Mouse (Mus musculus) ZHBTc4 (cell line): ENCODE data around the gene Tbc1d10c.

Experiments
- DNase-seq: peaks from one replicate; pipeline ENCODE4 v3.0.0-alpha.2; 2011; ENCODE audit warnings: low read depth, low spot score

Gene Tbc1d10c

DNA sequence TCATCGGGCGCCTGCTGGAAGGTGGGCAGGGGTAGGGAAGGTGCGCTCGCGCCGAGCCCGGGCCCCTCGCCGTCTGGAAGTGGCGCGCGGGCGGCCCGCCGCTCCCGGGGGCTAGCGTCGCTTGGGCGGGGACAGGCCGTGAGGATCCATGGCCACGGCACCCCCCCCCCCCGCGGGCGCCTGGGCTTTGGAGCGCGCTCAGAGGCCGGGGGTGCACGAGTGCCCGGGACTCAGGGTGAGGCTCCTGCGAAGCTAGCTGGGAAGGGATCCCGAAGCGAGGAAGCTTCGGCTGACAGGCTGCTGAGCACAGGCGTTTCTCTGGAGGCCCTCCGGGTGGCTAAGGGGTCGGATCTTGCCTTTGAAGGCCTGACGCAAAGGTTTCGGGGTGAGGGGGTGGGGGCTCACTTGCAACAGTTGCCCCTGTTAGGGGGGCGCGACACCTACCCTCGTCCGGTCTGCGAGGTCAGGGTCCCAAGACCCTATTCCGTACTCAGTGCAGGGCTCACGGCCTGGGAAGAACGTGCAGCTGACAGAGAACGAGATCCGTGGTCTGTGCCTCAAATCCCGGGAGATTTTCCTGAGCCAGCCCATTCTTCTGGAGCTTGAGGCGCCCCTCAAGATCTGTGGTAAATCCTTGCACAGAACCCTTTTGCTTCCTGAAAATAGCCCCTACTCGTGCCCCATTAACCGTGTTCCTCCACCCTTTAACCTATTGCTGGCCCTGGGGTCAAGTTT, 1.3 kb upstream of the Tbc1d10c start:
- DNase-seq: no peak

DNA sequence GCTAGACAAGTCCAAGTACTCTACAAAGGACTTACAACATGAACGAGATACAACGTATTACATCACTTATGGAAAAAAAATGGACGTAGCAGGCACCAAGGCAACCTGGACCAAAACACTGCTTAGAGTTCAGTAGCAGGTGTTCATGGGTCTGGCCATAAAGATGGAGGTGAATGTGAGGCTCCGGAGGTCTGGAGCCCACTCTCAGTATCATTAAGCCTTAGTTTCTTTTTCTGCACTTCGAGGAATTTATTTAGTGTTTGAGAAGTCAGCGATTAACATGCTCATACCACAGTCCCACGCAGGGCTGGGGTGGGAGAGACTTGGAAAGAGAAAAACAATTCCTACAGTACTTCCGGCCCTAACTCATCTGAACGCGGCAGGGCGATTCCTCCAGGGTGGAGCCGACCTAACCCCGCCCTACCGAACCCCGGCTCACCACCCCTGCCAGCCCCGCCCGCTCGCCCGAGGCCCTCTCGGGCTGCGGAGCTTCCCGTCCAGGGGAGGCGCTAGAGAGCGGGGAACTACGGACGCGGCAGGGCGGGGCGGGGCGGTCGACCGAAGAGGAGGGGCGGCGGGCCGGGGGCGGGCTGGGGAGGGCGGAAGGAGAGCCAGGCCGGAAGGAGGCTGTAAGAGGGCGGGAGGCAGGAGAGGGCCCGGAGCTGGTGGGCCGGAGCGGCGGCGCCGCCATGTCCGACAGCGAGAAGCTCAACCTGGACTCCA, 605 bp upstream of the Tbc1d10c start, which contains the start of gene Ppp1ca:
TSS of gene Ppp1ca (plus strand) at position 538 of the 723 bp plus-strand sequence.
- DNase-seq: peak; percentile 97

GRCm38 (mm10) chr19:4189051-4189620, 1.9 kb downstream of the Tbc1d10c start:
- no peak for DNase-seq

DNA sequence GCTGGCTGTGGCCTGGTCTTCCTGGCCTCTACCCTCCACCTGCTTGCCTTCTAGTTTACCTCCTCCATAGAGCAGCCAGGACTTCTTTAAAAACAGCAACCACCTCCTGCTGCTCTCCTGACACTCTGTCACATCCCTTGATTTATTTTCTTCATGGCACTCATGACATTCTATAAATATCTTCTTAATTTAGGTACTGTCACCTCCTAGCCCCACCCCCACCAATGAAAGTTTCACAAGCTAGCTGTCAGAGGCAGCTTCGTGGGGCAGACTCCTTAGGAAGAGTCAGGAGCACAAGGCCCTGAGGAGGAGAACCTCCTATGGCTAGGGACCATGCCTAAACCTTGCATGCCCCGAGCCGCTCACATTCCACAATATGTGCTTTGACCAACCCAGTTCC, 3.8 kb downstream of the Tbc1d10c start:
- no peak for DNase-seq

DNA sequence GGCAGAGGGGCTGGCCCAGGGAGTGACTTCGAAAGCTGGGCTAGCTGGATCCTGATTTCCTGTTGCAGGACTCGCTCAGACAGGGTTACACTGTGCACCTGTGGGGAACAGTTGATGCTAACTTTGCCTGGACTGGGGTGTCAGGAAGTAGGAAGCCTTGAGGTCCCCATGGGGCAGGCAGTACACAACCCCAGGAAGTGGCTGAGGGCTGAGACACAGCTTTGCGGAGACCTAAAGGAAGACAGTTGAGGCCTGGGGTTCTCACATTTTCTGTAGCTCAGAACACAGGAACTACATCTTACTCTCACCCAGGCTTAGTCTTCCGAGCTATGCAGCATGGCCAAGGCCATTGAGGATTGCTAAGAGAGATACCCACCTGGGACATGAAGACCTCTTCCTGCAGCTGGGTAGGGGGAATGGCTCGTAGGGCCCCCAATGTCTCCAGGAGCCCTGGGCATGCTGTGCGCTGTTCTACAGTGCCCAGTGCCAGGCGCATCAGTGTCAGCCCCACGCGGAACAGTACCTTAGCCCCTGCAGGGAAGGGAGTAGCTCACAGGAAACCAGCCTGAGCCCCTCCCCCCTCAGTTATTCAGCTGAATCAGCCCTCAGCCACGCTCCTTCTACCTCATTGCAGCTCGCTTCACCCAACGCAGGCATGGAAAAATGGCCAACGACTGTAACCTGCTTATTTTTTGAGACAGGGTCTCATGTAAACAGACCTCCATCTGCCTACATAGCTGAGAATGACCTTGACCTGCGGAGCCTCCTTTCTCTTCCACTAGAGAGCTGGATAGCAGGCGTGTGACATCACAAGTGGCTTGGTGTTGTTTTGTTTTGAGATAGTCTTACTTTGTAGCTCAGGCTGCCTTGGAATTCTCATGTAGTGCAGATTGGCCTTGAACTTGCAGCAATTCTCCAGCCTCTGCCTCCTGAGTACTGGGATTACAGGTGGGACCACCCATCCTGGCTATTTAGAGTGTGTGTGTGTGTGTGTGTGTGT, 5.8 kb downstream of the Tbc1d10c start:
- peak; percentile 61 for DNase-seq

GRCm38 (mm10) chr19:4183689-4184088, 7.4 kb downstream of the Tbc1d10c start:
- no peak for DNase-seq

DNA sequence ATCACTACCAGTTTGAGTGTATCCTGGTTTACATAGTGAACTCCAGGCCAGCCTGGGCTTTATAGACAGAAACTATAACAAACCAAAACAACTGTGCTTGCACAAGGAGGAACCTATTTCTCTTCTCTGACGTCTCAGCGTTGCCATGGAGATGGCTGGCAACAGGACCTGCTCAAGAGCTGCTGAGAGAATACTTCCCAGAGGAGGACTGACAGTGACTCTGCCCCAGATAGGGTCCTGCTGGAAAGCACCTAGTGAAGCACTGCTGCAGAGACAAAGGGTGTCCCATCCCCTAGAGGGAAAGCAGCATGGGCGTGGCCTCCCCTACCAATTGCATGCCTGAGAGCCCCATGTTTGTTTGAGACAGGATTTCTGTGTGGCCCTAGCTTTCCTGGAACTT, 9.2 kb downstream of the Tbc1d10c start:
- DNase-seq: peak; percentile 71

- no peak for DNase-seq
Measured at GRCm38 (mm10) chr19:4180411-4180810, 10.7 kb downstream of the Tbc1d10c start.

DNA sequence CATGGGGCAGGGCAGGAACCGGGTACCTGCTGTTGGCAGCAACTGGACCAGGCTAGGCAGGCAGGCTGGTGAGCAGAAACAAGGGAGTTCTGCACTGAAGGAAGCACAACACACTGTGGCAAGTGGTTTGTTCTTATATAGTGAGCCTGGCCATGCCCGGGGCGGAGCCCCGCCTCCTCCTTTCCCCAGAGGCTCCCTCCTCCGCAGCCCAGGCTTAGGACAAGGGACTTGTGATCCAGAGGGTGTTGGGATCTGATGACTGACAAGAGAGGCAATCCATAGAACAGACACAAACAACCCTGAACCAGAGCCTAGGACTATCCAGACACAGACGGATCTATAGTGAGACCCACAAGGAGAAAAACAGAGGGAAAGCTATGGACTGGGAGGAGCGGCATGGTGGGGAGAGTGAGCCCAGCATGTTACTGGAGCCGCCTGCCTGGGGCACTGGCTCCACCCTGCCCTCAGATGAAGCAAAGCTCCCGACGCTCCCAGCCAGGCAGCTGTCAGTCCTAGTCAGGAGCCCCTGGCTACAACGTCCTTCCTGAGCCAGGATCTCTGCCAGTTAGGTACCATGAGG, 15.6 kb downstream of the Tbc1d10c start, which contains the start of gene Carns1:
TSS of gene Carns1 (minus strand) at position 112 of the 580 bp plus-strand sequence.
- peak; percentile 57 for DNase-seq

DNA sequence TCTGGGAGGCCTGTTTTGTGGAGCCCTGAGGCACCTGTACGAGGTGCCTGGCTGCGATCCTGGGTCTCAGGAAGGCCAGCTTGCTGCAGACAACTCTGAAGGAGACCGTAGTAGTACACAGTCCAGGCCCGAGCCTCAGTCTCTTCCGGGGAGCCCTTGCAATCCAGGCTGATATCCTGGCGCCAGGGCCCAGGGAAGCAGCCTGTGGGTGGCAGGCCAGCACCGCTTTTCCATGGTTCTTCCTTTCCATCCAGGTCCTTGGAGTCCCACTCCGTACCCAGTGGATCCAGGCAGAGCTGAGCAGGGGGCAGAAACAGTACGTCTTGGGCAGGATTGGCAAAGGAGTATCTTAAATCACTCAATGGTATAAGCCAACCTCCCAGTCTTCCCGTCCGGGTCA, 18.2 kb downstream of the Tbc1d10c start:
- no peak for DNase-seq

DNA sequence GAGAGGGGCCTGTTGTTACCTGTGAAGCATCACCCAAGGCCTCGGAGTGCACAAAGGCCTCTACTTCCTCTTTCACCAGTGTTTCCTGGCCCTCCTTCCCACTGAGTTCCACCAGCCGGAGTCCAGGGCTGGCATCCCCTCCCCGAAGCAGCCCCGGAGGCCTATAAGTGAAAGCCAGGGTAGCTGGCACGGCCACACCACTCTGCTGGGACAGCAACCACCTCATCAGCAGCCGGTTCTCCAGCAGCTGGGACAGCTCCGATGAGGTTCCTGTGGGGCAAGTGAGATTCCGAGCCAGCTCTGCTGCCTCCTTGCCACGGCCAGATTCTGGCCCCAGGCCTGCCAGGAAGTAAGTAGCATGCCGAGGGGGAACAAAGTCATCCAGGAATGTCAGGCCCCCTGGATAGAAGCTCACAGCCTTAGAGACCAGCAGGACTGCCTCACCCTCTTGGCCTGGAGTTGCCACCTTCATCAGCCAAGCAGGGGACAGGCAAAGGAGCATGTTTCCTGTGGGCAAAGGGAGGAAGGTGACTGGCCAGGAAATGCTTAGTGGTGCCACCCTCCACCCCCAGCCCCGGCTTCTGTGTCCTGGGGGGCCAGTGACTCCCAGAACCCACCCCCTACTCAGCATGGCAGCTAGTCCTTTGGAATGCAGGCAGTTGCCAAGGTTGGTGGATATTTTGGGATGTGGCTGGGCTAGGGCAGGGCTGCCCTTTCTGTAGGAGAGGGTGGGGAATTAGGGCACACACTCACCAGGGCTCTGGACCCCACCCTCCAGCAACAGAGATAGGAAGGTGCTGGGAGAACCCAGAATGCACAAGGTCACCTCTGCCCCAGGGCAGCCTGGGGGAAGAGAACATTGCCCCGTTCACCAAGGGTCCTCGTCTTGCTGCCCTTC, 19.4 kb downstream of the Tbc1d10c start:
- DNase-seq: no peak

DNA sequence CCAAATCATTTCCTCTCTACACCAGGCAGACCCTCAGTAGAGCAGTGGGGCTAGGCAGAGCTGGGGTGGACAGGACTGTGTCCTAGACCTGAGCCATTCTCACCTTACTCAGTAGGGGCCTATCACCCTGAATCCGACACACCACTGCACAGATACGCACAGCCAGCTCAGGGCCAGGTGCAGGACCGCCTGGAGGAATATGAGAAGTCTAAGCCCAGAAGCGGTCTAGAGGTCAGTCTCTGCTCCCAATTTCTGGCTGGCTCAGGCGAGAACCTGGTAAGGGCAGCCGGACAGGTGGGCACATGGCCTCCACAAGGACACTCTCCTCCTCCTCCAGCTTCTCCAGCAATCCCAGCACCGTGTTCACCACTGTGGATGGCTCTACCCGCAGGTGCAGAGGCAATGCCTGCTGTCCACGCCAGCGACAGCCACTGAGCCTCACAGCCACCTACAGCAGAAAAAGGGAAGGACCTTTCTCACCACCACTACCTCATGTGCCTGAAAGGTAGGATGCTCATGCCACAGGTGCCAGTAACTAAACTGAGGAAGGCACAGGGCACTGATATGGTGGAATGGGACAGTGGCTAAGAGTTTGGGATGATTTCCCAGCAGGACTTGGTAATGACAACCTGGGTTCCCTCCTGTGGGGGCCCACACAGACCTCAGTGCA, 20.2 kb downstream of the Tbc1d10c start:
- DNase-seq: no peak

GRCm38 (mm10) chr19:4169810-4170209, 21.3 kb downstream of the Tbc1d10c start:
- no peak for DNase-seq

DNA sequence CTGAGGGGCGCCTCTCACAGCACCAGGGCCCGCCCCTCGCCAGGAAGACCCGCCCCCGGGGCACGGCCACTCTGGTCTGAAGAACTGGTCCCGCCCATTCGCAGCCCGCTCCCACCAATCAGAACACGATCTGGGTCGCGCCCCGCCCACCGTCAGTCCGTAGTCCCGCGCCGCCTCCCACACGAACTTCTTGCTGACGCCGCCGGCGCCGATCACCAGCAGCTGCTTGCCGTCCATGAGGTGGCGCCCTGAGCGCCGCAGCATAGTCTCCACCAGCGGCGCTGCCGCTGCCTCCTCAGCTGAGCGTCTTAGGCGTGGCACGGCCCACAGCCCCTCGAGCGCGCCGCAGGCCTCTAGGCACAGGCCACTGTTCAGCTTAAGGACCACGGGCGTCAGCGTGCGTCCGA, 21.7 kb downstream of the Tbc1d10c start:
- peak; percentile 99 for DNase-seq

GRCm38 (mm10) chr19:4166678-4167476, 24.2 kb downstream of the Tbc1d10c start:
- no peak for DNase-seq

- no peak for DNase-seq
Measured at GRCm38 (mm10) chr19:4164721-4165120, 26.4 kb downstream of the Tbc1d10c start.

DNA sequence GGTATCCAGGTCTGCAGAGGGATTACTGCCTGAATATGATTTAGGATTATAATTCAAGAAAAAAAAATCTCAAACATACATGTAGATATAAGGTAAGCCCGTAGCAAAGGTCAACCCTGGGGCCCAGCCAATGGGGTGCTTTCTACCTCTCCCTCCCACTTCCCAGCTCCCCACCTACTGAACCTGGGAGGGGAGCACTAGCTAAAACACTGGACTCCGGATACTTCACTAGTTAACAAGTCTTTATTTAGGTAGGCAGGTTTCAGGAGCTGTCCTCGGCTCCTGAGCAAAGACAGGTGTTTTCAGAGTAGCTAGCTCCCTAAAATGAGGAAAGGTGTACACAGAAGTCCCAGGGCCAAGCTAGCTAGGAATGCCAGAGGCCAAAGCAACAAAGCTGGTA, 27.0 kb downstream of the Tbc1d10c start:
- DNase-seq: no peak

DNA sequence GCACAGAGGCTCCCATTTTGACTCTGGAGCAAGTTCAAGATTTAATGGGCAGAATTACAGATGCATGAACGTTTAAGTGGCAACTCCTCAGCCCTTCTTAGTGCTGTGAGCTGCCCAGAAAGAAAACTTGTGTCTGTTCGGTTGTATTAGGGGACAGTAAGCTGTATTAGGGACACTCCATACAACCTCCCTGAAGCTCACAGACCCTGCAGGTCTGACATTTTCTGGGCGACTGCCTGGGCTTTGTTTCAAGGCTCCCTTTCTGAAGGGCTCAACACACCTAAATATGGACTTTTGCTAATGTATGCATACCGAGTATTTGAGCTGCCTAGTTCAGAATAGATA, 27.6 kb downstream of the Tbc1d10c start:
- no peak for DNase-seq
